Mouse (Mus musculus): Measurements from ENCODE around the gene Utp3.

Utp3 gene

GRCm38 (mm10) chr5:88574829-88575228, 20.6 kb downstream of the Utp3 start:
- no peak for DNase-seq

GRCm38 (mm10) chr5:88575506-88576338, 21.5 kb downstream of the Utp3 start:
- no peak for DNase-seq

GRCm38 (mm10) chr5:88580681-88581080, 26.4 kb downstream of the Utp3 start:
- DNase-seq = no peak

GRCm38 (mm10) chr5:88581343-88581742, 27.1 kb downstream of the Utp3 start:
- DNase-seq = no peak

- DNase-seq = peak; percentile 86
Measured at GRCm38 (mm10) chr5:88583271-88584031, 29.2 kb downstream of the Utp3 start.

- DNase-seq = peak; percentile 20
Measured at GRCm38 (mm10) chr5:88584061-88584460, 29.8 kb downstream of the Utp3 start.

- peak; percentile 29 for DNase-seq
Measured at GRCm38 (mm10) chr5:88586407-88587174, 32.3 kb downstream of the Utp3 start.

GRCm38 (mm10) chr5:88587211-88587934, 33.1 kb downstream of the Utp3 start:
- no peak for DNase-seq

- DNase-seq = no peak
Measured at GRCm38 (mm10) chr5:88588481-88588880, 34.2 kb downstream of the Utp3 start.

- DNase-seq = no peak
Measured at GRCm38 (mm10) chr5:88593421-88594172, 39.3 kb downstream of the Utp3 start.

GRCm38 (mm10) chr5:88594173-88594569, 39.9 kb downstream of the Utp3 start:
- no peak for DNase-seq

GRCm38 (mm10) chr5:88595537-88596455, 41.5 kb downstream of the Utp3 start:
- no peak for DNase-seq

- DNase-seq = no peak
Measured at GRCm38 (mm10) chr5:88598961-88599360, 44.7 kb downstream of the Utp3 start.

- DNase-seq = no peak
Measured at GRCm38 (mm10) chr5:88602030-88602429, 47.8 kb downstream of the Utp3 start.

- DNase-seq = no peak
Measured at GRCm38 (mm10) chr5:88602713-88603112, 48.5 kb downstream of the Utp3 start.

- DNase-seq = no peak
Measured at GRCm38 (mm10) chr5:88604046-88604445, 49.8 kb downstream of the Utp3 start.

GRCm38 (mm10) chr5:88604641-88605358, 50.5 kb downstream of the Utp3 start:
- DNase-seq = no peak

Measured in right cerebral cortex, postnatal 25 days (tissue).